Mouse (Mus musculus) limb, embryonic 10.5 days (tissue): ENCODE measurements around the gene Vwa1. TPM values are rescaled to one million over a fixed set of nuclear protein-coding genes. Genes with fewer than 3 reads are reported as not detected.
A peak's percentile ranks its signal among the peaks of the same experiment; 100 is the strongest.

Experiments used
- DNase-seq: peaks from one replicate; pipeline ENCODE4 v3.0.0-alpha.2; 2017; ENCODE audit warnings: low spot score
- H3K27ac ChIP-seq: fragments of 300-500 bp; sonication (generic); 2 replicates; pipeline ENCODE4 v1.5.1; 2016; ENCODE audit warnings: mild to moderate bottlenecking
- H3K27me3 ChIP-seq: fragments of 300-500 bp; sonication (generic); 2 replicates; pipeline ENCODE4 v1.6.1; 2016; ENCODE audit warnings: low read depth, mild to moderate bottlenecking; ENCODE audit not compliant: poor library complexity, severe bottlenecking
- H3K36me3 ChIP-seq: fragments of 300-500 bp; sonication (generic); 2 replicates; pipeline ENCODE4 v1.6.1; 2016; ENCODE audit warnings: mild to moderate bottlenecking, moderate library complexity
- H3K4me1 ChIP-seq: fragments of 300-500 bp; sonication (generic); 2 replicates; pipeline ENCODE4 v1.6.1; 2016
- H3K4me3 ChIP-seq: fragments of 300-500 bp; sonication (generic); 2 replicates; pipeline ENCODE4 v1.5.1; 2016; ENCODE audit warnings: mild to moderate bottlenecking, moderate library complexity
- H3K9me3 ChIP-seq: fragments of 300-500 bp; sonication (generic); replicated peaks from 2 replicates; pipeline ENCODE4 v1.6.1; 2016; ENCODE audit warnings: mild to moderate bottlenecking
- WGBS: fragments of 180-500 bp; shearing (Covaris S2); methylation state at CpG from one replicate; pipeline ENCODE4 v1.1.7; 2016; 5-methylcytosine and 5-hydroxymethylcytosine counted together
- polyA plus RNA-seq: library from polyadenylated mRNA; unstranded; fragments of >200 nt; fragmentation: Nextera tagmentation; extraction: Ambion mirVana; gene quantifications from 2 replicates; pipeline ENCODE4 v1.2.1, GENCODE M21; 2016

Vwa1 gene
- 4.7 and 6.6 TPM in 2 replicates for polyA plus RNA-seq

DNA sequence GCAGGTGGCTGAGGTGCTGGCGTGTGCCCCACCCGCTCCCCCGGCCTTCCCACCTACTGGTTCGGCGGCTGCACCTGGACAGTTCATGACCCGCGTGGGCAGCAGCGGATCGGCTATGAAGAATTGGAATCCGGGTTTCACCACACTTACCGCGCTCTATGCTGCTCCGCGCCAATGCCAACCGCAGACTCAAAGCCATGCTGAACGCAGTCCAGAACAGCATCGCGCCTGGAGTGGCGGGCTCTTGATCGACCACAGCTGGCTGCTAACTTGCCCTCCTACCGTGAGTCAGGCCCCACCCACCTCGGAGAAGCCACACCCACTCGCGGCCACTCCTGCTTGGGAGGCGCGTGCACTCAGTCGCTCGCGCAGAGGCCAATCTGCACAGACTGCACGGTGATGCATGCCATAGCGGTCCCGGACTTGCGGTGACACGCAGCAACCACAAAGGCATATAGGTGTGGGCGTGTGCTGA lies at the start of gene Vwa1:
Vwa1 (minus strand) TSS at position 419 of the 475 bp plus-strand sequence.
- Histone ChIP-seq H3K9me3 (no peaks in the 10 kb centered on the region), H3K36me3 (no peaks in the 10 kb centered on the region), H3K4me1 (peaks cover 44% of the 10 kb centered on the region), H3K27ac (peak within 1 kb of the TSS; percentile 74), H3K27me3 (peaks cover 52% of the 10 kb centered on the region), H3K4me3 (peak within 1 kb of the TSS; percentile 49)
- peak; percentile 89 for DNase-seq
- 2% methylated on average over 35 of the region's 35 CpGs for WGBS

DNA sequence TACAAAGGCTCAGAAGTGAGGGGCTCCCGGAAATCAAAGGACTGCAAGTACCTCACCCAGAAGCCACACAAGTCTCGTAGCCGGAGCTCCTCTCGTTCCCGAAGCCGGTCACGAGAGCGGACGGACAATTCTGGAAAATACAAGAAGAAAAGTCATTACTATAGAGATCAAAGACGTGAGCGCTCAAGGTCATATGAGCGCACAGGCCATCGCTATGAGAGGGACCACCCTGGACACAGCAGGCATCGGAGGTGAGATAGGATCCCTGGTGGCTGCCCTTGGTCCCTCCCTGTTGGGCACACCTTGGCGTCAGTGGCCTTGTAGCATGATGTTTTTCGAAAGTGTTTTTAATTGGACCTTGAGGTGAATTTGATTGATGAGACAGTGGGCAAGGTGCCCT lies 48.9 kb upstream of the Vwa1 start:
- no peaks in the 10 kb centered on the region for H3K27me3 ChIP-seq
- 95% methylated on average over 16 of the region's 16 CpGs for WGBS
- no peaks in the 10 kb centered on the region for H3K9me3 ChIP-seq
- peaks cover 100% of the 10 kb centered on the region for H3K36me3 ChIP-seq
- H3K27ac ChIP-seq = no peak overlapping the region
- no peaks in the 10 kb centered on the region for H3K4me1 ChIP-seq
- H3K4me3 ChIP-seq = no peak overlapping the region
- DNase-seq = no peak

DNA sequence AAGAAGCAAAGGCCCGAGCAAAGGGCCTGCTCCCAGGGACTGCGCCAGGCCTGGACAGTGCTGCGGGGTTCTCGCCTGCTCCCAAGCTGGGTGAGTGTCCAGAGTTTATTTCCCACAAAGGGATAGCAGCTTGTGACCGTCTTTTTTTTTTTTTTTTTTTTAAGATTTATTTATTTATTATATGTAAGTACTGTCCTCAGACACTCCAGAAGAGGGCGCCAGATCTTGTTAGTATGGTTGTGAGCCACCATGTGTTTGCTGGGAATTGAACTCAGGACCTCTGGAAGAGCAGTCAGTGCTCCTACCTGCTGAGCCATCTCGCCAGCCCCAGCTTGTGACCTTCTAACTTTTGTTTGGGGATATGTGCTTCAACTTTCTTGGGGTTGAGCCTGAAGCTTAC lies 46.5 kb upstream of the Vwa1 start:
- H3K36me3 ChIP-seq = peaks cover 100% of the 10 kb centered on the region
- no peak for DNase-seq

DNA sequence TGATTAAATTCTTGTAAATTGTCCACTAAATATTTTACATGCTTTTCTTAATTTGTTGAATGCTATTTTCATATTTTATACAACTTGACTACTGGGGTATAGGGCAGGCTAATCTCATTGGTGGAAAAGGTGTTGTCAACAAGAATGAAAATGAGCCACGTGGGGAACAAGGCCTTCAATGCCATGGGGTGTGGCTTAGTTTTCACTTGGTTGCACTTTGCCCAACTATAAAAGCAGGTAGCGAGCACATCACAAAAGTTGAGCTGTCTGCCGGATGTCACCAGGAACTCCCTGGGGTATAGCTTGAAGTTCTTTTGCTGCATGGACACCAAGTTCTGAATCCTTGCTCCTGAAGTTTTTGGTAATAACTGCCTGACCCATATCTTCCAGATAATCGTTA lies 43.0 kb upstream of the Vwa1 start:
- 93% methylated on average over 4 of the region's 4 CpGs for WGBS
- Histone ChIP-seq H3K27ac (no peak overlapping the region), H3K27me3 (no peaks in the 10 kb centered on the region), H3K36me3 (peaks cover 95% of the 10 kb centered on the region), H3K9me3 (no peaks in the 10 kb centered on the region), H3K4me1 (peaks cover 14% of the 10 kb centered on the region), H3K4me3 (no peak overlapping the region)
- no peak for DNase-seq

More for the DNA sequence above, 46.5 kb upstream of the Vwa1 start:
- 82% methylated on average over 7 of the region's 7 CpGs for WGBS
- Histone ChIP-seq H3K4me1 (no peaks in the 10 kb centered on the region), H3K27ac (no peak overlapping the region), H3K27me3 (no peaks in the 10 kb centered on the region), H3K9me3 (no peaks in the 10 kb centered on the region), H3K4me3 (no peak overlapping the region)

- no peaks in the 10 kb centered on the region for H3K9me3 ChIP-seq
- H3K27ac ChIP-seq = peak overlapping the region; percentile 98
- DNase-seq = no peak
- H3K4me1 ChIP-seq = peaks cover 22% of the 10 kb centered on the region
- peaks cover 86% of the 10 kb centered on the region for H3K36me3 ChIP-seq
- WGBS = under 1% methylated on average over 49 of the region's 49 CpGs
- no peaks in the 10 kb centered on the region for H3K27me3 ChIP-seq
- H3K4me3 ChIP-seq = peak overlapping the region; percentile 100
Observed at GRCm38 (mm10) chr4:155812665-155813181, 38.2 kb upstream of the Vwa1 start.

GRCm38 (mm10) chr4:155811929-155812664 lies 37.6 kb upstream of the Vwa1 start, which contains the start of gene Ccnl2:
Ccnl2 (plus strand) TSS chr4:155812489.
- H3K27me3 ChIP-seq = no peaks in the 10 kb centered on the region
- H3K4me3 ChIP-seq = peak within 1 kb of the TSS; percentile 100
- under 1% methylated on average over 60 of the region's 60 CpGs for WGBS
- DNase-seq = peak; percentile 97
- H3K27ac ChIP-seq = peak within 1 kb of the TSS; percentile 98
- H3K4me1 ChIP-seq = peaks cover 22% of the 10 kb centered on the region
- H3K9me3 ChIP-seq = no peaks in the 10 kb centered on the region
- H3K36me3 ChIP-seq = peaks cover 86% of the 10 kb centered on the region

GRCm38 (mm10) chr4:155807841-155808240 lies 33.3 kb upstream of the Vwa1 start:
- Histone ChIP-seq H3K4me3 (no peak overlapping the region), H3K9me3 (no peaks in the 10 kb centered on the region), H3K36me3 (peaks cover 71% of the 10 kb centered on the region), H3K4me1 (peaks cover 25% of the 10 kb centered on the region), H3K27ac (no peak overlapping the region), H3K27me3 (no peaks in the 10 kb centered on the region)
- no peak for DNase-seq
- 90% methylated on average over 3 of the region's 3 CpGs for WGBS

- under 1% methylated on average over 58 of the region's 58 CpGs for WGBS
- DNase-seq = peak; percentile 98
- H3K27ac ChIP-seq = peak overlapping the region; percentile 87
- no peaks in the 10 kb centered on the region for H3K9me3 ChIP-seq
- H3K27me3 ChIP-seq = no peaks in the 10 kb centered on the region
- H3K4me3 ChIP-seq = peak overlapping the region; percentile 95
- H3K36me3 ChIP-seq = peaks cover 39% of the 10 kb centered on the region
- peaks cover 19% of the 10 kb centered on the region for H3K4me1 ChIP-seq
Observed at GRCm38 (mm10) chr4:155803340-155804041, 29.0 kb upstream of the Vwa1 start.

- peak within 1 kb of the TSS; percentile 95 for H3K4me3 ChIP-seq
- peaks cover 19% of the 10 kb centered on the region for H3K4me1 ChIP-seq
- no peaks in the 10 kb centered on the region for H3K27me3 ChIP-seq
- no peaks in the 10 kb centered on the region for H3K9me3 ChIP-seq
- H3K27ac ChIP-seq = peak within 1 kb of the TSS; percentile 87
- DNase-seq = peak; percentile 45
- peaks cover 33% of the 10 kb centered on the region for H3K36me3 ChIP-seq
- WGBS = 12% methylated on average over 12 of the region's 12 CpGs
Observed at GRCm38 (mm10) chr4:155802741-155803339, 28.3 kb upstream of the Vwa1 start, which contains the start of gene Mrpl20. Mrpl20 (plus strand) TSS chr4:155802878.

GRCm38 (mm10) chr4:155802075-155802474 lies 27.6 kb upstream of the Vwa1 start:
- no peak for DNase-seq
- H3K36me3 ChIP-seq = peaks cover 25% of the 10 kb centered on the region
- peaks cover 19% of the 10 kb centered on the region for H3K4me1 ChIP-seq
- H3K9me3 ChIP-seq = no peaks in the 10 kb centered on the region
- no peak overlapping the region for H3K27ac ChIP-seq
- no peak overlapping the region for H3K4me3 ChIP-seq
- no peaks in the 10 kb centered on the region for H3K27me3 ChIP-seq
- 95% methylated on average over 1 of the region's 1 CpGs for WGBS

DNA sequence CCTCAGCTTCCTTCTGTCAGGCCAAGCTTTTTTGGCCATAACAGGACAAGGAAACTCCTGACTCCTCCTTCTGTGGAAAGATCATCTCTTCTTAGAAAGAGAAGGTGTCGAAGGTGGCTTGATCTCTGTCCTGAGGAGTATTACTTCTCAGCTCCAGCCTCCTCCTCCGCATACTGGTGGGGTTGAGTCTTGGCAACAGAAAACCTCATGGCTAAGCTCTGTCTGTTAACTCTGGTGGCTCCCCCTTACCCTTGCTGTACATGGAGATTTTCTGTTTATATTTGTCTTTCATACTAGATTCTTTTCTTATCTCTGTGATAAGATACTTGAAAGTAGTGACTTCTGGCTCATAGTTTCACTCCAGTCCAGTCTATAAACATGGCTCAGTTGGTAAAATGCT lies 19.2 kb upstream of the Vwa1 start:
- H3K27ac ChIP-seq = no peak overlapping the region
- H3K9me3 ChIP-seq = no peaks in the 10 kb centered on the region
- H3K27me3 ChIP-seq = peaks cover 15% of the 10 kb centered on the region
- H3K36me3 ChIP-seq = no peaks in the 10 kb centered on the region
- no peak for DNase-seq
- 85% methylated on average over 2 of the region's 2 CpGs for WGBS
- H3K4me1 ChIP-seq = 0 out of 2 replicates have a peak, but pooled peaks cover 3% of the 10 kb centered on the region
- H3K4me3 ChIP-seq = no peak overlapping the region

- no peak overlapping the region for H3K27ac ChIP-seq
- WGBS = 75% methylated on average over 24 of the region's 24 CpGs
Observed at GRCm38 (mm10) chr4:155791240-155791933, 16.9 kb upstream of the Vwa1 start.

More at GRCm38 (mm10) chr4:155791240-155791933, 16.9 kb upstream of the Vwa1 start:
- Histone ChIP-seq H3K4me1 (0 out of 2 replicates have a peak, but pooled peaks cover 3% of the 10 kb centered on the region), H3K4me3 (no peak overlapping the region), H3K9me3 (no peaks in the 10 kb centered on the region), H3K36me3 (no peaks in the 10 kb centered on the region), H3K27me3 (peaks cover 15% of the 10 kb centered on the region)
- DNase-seq = no peak
